Mouse (Mus musculus) heart, embryonic 11.5 days (tissue): ENCODE results near the gene Fam57a. TPM values are rescaled to one million over a fixed set of nuclear protein-coding genes. Genes with fewer than 3 reads are reported as not detected.
A peak's percentile ranks its signal among the peaks of the same experiment; 100 is the strongest.

Source experiments
- ATAC-seq: fragments of 200-750 bp; cut with Nextera tagmentation; replicated peaks from 2 replicates; pipeline ENCODE4 v1.8.0; 2017; ENCODE audit warnings: moderate library complexity; ENCODE audit not compliant: insufficient number of reproducible peaks, low FRiP score, low TSS enrichment
- H3K27ac ChIP-seq: fragments of 300-500 bp; sonication (generic); 2 replicates; pipeline ENCODE4 v1.5.1; 2014; ENCODE audit warnings: mild to moderate bottlenecking, low read depth, low read length
- H3K27me3 ChIP-seq: fragments of 300-500 bp; sonication (generic); 2 replicates; pipeline ENCODE4 v1.6.1; 2014; ENCODE audit warnings: mild to moderate bottlenecking, low read length, mixed read lengths; ENCODE audit not compliant: control insufficient read depth, insufficient read depth
- H3K36me3 ChIP-seq: fragments of 300-500 bp; sonication (generic); 2 replicates; pipeline ENCODE4 v1.6.1; 2014; ENCODE audit warnings: mild to moderate bottlenecking, low read length, moderate library complexity, mixed read lengths; ENCODE audit not compliant: control insufficient read depth, insufficient read depth
- H3K4me1 ChIP-seq: fragments of 300-500 bp; sonication (generic); 2 replicates; pipeline ENCODE4 v1.6.1; 2014; ENCODE audit warnings: low read length; ENCODE audit not compliant: control insufficient read depth, insufficient read depth
- H3K4me2 ChIP-seq: fragments of 300-500 bp; sonication (generic); 2 replicates; pipeline ENCODE4 v1.6.1; 2014; ENCODE audit warnings: mild to moderate bottlenecking, moderate library complexity
- H3K4me3 ChIP-seq: fragments of 300-500 bp; sonication (generic); 2 replicates; pipeline ENCODE4 v1.5.1; 2014; ENCODE audit warnings: low read depth, low read length
- H3K9ac ChIP-seq: fragments of 300-500 bp; sonication (generic); 2 replicates; pipeline ENCODE4 v1.6.1; 2014; ENCODE audit warnings: mild to moderate bottlenecking, low read depth, low read length, moderate library complexity
- H3K9me3 ChIP-seq: fragments of 300-500 bp; sonication (generic); replicated peaks from 2 replicates; pipeline ENCODE4 v1.6.1; 2016; ENCODE audit warnings: low read length; ENCODE audit not compliant: control insufficient read depth
- WGBS: fragments of 180-500 bp; shearing (Covaris S2); extraction: QIAGEN DNeasy Blood & Tissue Kit; methylation state at CpG from one replicate; pipeline ENCODE4 v1.1.7; 2014; ENCODE audit not compliant: insufficient replicate concordance; 5-methylcytosine and 5-hydroxymethylcytosine counted together
- polyA plus RNA-seq: library from polyadenylated mRNA; unstranded; fragments of >200 nt; fragmentation: Nextera tagmentation; extraction: Ambion mirVana; gene quantifications from 2 replicates; pipeline ENCODE4 v1.2.1, GENCODE M21; 2014

The Fam57a gene
- polyA plus RNA-seq, 1 experiment from 2014 or later, result 31.2 TPM

GRCm38 (mm10) chr11:76216681-76217389, 37.4 kb downstream of the Fam57a start:
- peak overlapping the region; percentile 84 for H3K27ac ChIP-seq
- H3K9ac ChIP-seq, result peak overlapping the region; percentile 95
- no peaks in the 10 kb centered on the region for H3K9me3 ChIP-seq
- H3K36me3 ChIP-seq, result peaks cover 17% of the 10 kb centered on the region
- 4% methylated on average over 33 of the region's 33 CpGs for WGBS
- peak; percentile 23 for ATAC-seq
- peak overlapping the region; percentile 82 for H3K4me3 ChIP-seq
- H3K4me1 ChIP-seq, result peaks cover 5% of the 10 kb centered on the region
- peak overlapping the region; percentile 79 for H3K4me2 ChIP-seq
- no peaks in the 10 kb centered on the region for H3K27me3 ChIP-seq

GRCm38 (mm10) chr11:76217390-76217800, 37.9 kb downstream of the Fam57a start, which contains the start of the genes Dbil5 and Gemin4:
Gene Dbil5, plus strand, starts transcription at chr11:76217608.
Gene Gemin4, minus strand, starts transcription at chr11:76217664.
- Histone ChIP-seq H3K27ac (peak within 1 kb of the TSS; percentile 84), H3K27me3 (no peaks in the 10 kb centered on the region), H3K4me1 (peaks cover 5% of the 10 kb centered on the region), H3K9ac (peak within 1 kb of the TSS; percentile 95), H3K4me2 (peak within 1 kb of the TSS; percentile 79), H3K36me3 (peaks cover 11% of the 10 kb centered on the region), H3K4me3 (peak within 1 kb of the TSS; percentile 82), H3K9me3 (no peaks in the 10 kb centered on the region)
- under 1% methylated on average over 35 of the region's 35 CpGs for WGBS
- ATAC-seq, result peak; percentile 96

- Histone ChIP-seq H3K36me3 (no peaks in the 10 kb centered on the region; the same call in 1 of the 2 replicates), H3K9me3 (no peaks in the 10 kb centered on the region), H3K9ac (no peak overlapping the region), H3K4me2 (no peak overlapping the region), H3K27me3 (no peaks in the 10 kb centered on the region), H3K27ac (no peak overlapping the region), H3K4me3 (no peak overlapping the region), H3K4me1 (no peaks in the 10 kb centered on the region)
- ATAC-seq, result no peak
- WGBS, result 87% methylated on average over 5 of the region's 5 CpGs
Measured at GRCm38 (mm10) chr11:76224631-76225030, 45.2 kb downstream of the Fam57a start.

- H3K4me1 ChIP-seq, result no peaks in the 10 kb centered on the region
- H3K4me3 ChIP-seq, result no peak overlapping the region
- H3K4me2 ChIP-seq, result no peak overlapping the region
- no peak for ATAC-seq
- H3K27ac ChIP-seq, result no peak overlapping the region
- no peaks in the 10 kb centered on the region for H3K27me3 ChIP-seq
- H3K9me3 ChIP-seq, result no peaks in the 10 kb centered on the region
- no peaks in the 10 kb centered on the region; the same call in 1 of the 2 replicates for H3K36me3 ChIP-seq
- no peak overlapping the region for H3K9ac ChIP-seq
Measured at GRCm38 (mm10) chr11:76225051-76225450, 45.6 kb downstream of the Fam57a start.

- no peak overlapping the region for H3K9ac ChIP-seq
- H3K36me3 ChIP-seq, result peaks cover 21% of the 10 kb centered on the region
- ATAC-seq, result no peak
- H3K4me3 ChIP-seq, result no peak overlapping the region
- no peaks in the 10 kb centered on the region for H3K9me3 ChIP-seq
- H3K4me2 ChIP-seq, result no peak overlapping the region
- H3K27ac ChIP-seq, result no peak overlapping the region
- no peaks in the 10 kb centered on the region for H3K4me1 ChIP-seq
- H3K27me3 ChIP-seq, result no peaks in the 10 kb centered on the region
- WGBS, result 88% methylated on average over 3 of the region's 3 CpGs
Measured at GRCm38 (mm10) chr11:76236136-76236535, 56.7 kb downstream of the Fam57a start.

- WGBS, result 92% methylated on average over 2 of the region's 2 CpGs
- H3K4me1 ChIP-seq, result peaks cover 9% of the 10 kb centered on the region
- H3K36me3 ChIP-seq, result peaks cover 4% of the 10 kb centered on the region; the same call in 1 of the 2 replicates
Measured at GRCm38 (mm10) chr11:76239750-76240149, 60.3 kb downstream of the Fam57a start.

GRCm38 (mm10) chr11:76242901-76243810, 63.7 kb downstream of the Fam57a start, which contains the start of the genes Mrm3 and Glod4:
Gene Mrm3, plus strand, starts transcription at chr11:76243715.
Gene Glod4, minus strand, starts transcription at chr11:76243725.
- H3K36me3 ChIP-seq, result peaks cover 2% of the 10 kb centered on the region; the same call in 1 of the 2 replicates
- H3K27ac ChIP-seq, result peak within 1 kb of the TSS; percentile 63
- peak within 1 kb of the TSS; percentile 94 for H3K4me2 ChIP-seq
- H3K9ac ChIP-seq, result peak within 1 kb of the TSS; percentile 84
- H3K4me3 ChIP-seq, result peak within 1 kb of the TSS; percentile 68
- under 1% methylated on average over 61 of the region's 61 CpGs for WGBS
- peaks cover 9% of the 10 kb centered on the region for H3K4me1 ChIP-seq
- H3K27me3 ChIP-seq, result no peaks in the 10 kb centered on the region
- peak; percentile 76 for ATAC-seq
- no peaks in the 10 kb centered on the region for H3K9me3 ChIP-seq

More at GRCm38 (mm10) chr11:76239750-76240149, 60.3 kb downstream of the Fam57a start:
- H3K27ac ChIP-seq, result no peak overlapping the region
- no peak for ATAC-seq
- no peaks in the 10 kb centered on the region for H3K27me3 ChIP-seq
- H3K4me2 ChIP-seq, result no peak overlapping the region
- H3K9me3 ChIP-seq, result no peaks in the 10 kb centered on the region
- no peak overlapping the region for H3K4me3 ChIP-seq
- no peak overlapping the region for H3K9ac ChIP-seq

GRCm38 (mm10) chr11:76243811-76244546, 64.5 kb downstream of the Fam57a start:
- Histone ChIP-seq H3K27me3 (no peaks in the 10 kb centered on the region), H3K4me3 (peak overlapping the region; percentile 68), H3K4me1 (peaks cover 9% of the 10 kb centered on the region), H3K9me3 (no peaks in the 10 kb centered on the region), H3K9ac (peak overlapping the region; percentile 84), H3K36me3 (peaks cover 6% of the 10 kb centered on the region), H3K4me2 (peak overlapping the region; percentile 94), H3K27ac (peak overlapping the region; percentile 63)
- no peak for ATAC-seq
- 3% methylated on average over 34 of the region's 34 CpGs for WGBS
